Mouse (Mus musculus): ENCODE results near the gene Qrich2. TPM values are rescaled to one million over a fixed set of nuclear protein-coding genes. Genes with fewer than 3 reads are reported as not detected.
"Not testable (repeated sequence)": the region's sequence is repeated elsewhere in the genome, so short reads cannot be mapped to it uniquely, and the experiment has no call there.

Qrich2 gene
- polyA plus RNA-seq, 1 experiment from 2014 or later: 0.32 TPM

DNA sequence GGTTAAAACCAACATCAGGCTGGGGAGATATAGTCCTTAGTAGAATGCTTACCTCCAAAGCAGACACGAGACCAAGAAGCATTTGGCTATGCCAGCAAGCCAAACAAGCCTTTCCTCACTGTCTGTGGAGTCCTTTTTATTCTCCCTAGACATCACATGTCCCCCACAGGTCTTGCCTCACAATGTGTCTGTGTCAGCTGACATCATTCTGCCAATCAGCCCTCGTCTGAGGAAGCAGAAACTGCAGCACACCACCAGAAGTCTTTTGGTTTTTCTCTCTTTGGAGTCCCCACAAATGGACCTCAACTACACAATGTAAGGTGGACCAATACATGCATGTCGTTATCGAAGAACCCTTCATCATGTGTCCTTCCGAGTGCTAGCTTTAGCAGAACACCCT, 49.0 kb downstream of the Qrich2 start:
- Histone ChIP-seq H3K36me3 (ENCODE audit: insufficient read depth, low read length) (no peaks in the 10 kb centered on the region), H3K4me3 (ENCODE audit: low read length) (no peak overlapping the region), H3K27me3 (ENCODE audit: insufficient read depth, low read length) (no peaks in the 10 kb centered on the region), H3K27ac (ENCODE audit: low read length) (no peak overlapping the region), H3K9me3 (ENCODE audit: low read length) (no peaks in the 10 kb centered on the region), H3K9ac (replicated peaks; ENCODE audit: low read length) (no peak overlapping the region), H3K4me1 (ENCODE audit: insufficient read depth, low read length) (peaks cover 21% of the 10 kb centered on the region), H3K4me2 (replicated peaks; ENCODE audit: low read depth, low read length) (no peak overlapping the region)
- ATAC-seq (ENCODE audit: low FRiP score, low TSS enrichment): no peak
- WGBS: 92% methylated on average over 5 of the region's 5 CpGs

DNA sequence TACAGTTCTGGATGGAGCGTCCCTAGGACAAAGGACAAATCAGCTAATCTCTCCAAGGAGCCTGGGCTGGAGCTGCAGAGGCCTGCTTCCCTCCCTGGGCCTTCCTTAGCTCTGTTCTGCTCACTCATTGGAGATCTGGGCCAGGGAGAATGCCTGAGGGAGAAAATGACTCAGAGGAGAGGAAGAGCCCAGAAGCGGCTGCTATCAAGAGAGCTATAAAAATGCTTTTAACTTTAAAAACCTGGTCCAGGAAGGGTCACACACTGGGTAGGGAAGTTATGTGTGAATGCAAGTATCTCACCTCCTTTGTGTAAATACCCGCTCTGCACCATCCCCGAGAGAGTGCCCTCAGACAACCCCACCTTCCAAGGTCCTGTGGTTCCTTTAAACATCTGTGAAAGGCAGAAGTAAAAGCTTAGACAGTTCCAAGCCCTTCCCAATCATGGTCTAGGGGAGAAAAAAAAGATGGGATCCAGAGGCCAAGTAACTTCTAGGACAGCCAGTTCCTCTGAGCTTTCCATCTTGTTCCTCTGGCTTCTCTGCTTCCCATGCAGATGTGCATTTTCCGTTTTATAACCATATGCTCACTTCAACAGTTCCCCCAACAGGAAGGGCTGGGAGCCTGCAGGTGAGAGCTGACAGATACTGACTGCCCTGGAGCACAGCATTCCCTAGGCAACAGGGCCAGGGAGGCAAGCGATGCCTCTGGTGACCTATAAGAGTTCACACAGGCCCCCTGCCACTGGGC, 49.7 kb downstream of the Qrich2 start:
- Histone ChIP-seq H3K27ac (ENCODE audit: low read length) (no peak overlapping the region), H3K9me3 (ENCODE audit: low read length) (no peaks in the 10 kb centered on the region), H3K4me2 (replicated peaks; ENCODE audit: low read depth, low read length) (no peak overlapping the region), H3K27me3 (ENCODE audit: insufficient read depth, low read length) (no peaks in the 10 kb centered on the region), H3K36me3 (ENCODE audit: insufficient read depth, low read length) (no peaks in the 10 kb centered on the region), H3K9ac (replicated peaks; ENCODE audit: low read length) (no peak overlapping the region), H3K4me1 (ENCODE audit: insufficient read depth, low read length) (peaks cover 28% of the 10 kb centered on the region), H3K4me3 (ENCODE audit: low read length) (no peak overlapping the region)
- no peak for ATAC-seq (ENCODE audit: low FRiP score, low TSS enrichment)
- 67% methylated on average over 6 of the region's 6 CpGs for WGBS

DNA sequence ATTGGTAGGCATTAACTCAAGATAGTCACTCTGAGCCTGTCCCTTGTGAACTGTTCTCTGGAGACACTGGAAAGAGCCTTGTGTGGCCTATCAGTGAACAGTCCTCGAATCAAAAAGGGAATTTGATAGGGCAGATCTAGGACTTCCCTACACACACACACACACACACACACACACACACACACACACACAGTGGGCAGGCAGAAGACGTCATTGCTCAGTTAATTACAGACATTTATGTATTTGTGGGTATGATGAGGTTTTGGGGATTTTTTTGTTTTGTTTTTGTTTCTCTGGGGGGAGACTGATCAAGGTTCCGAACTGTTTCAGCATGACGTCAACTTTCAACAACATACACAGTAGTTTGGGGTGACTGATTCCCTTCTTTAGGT, 52.4 kb downstream of the Qrich2 start:
- WGBS: 71% methylated on average over 4 of the region's 4 CpGs
- Histone ChIP-seq H3K36me3 (ENCODE audit: insufficient read depth, low read length) (no peaks in the 10 kb centered on the region), H3K9me3 (ENCODE audit: low read length) (no peaks in the 10 kb centered on the region), H3K27ac (ENCODE audit: low read length) (no peak overlapping the region), H3K9ac (replicated peaks; ENCODE audit: low read length) (peak overlapping the region; percentile 87), H3K4me3 (ENCODE audit: low read length) (peak overlapping the region; percentile 78), H3K4me1 (ENCODE audit: insufficient read depth, low read length) (peaks cover 23% of the 10 kb centered on the region), H3K27me3 (ENCODE audit: insufficient read depth, low read length) (no peaks in the 10 kb centered on the region), H3K4me2 (replicated peaks; ENCODE audit: low read depth, low read length) (peak overlapping the region; percentile 95)
- ATAC-seq (ENCODE audit: low FRiP score, low TSS enrichment): peak; percentile 5; the same call in 1 of the 2 replicates

DNA sequence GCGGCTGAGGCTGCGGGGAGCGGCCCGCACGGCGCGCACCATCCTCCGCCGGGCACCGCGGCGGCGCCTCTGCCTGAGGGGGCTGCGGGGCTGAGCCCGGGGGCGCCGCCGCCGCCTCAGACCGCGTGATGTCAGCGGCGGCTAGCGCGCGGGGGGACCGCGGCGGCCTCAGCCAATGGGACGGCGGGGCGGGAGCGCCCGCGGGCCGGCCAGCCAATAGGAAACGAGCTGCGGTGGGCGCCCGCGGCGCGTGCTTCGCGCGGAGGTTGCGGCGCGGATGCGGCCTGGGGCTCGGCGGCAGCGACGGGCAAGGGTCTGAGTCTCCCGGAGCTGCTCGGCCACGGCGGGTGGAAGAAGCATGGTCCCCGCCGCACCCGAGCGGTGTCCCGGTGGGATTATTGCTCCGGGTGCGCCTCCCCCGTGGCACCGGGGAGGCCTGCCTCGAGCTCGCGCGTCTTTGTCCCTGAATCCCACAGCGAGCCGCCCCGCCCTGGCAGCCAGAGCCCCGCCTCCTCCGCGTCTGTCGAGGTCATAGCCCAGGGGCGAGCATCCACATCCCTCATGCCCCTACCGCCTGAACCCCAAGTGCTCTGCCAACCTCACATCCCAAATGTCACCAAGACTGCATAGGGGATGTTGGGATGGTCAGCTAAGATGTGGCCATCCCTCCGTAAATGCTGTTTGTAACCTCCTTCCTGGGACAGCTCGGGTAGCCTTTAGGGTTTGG, 53.0 kb downstream of the Qrich2 start, which contains the start of gene Rnf157:
TSS of gene Rnf157 (minus strand) at position 129 of the 727 bp plus-strand sequence.
- Histone ChIP-seq H3K4me3 (ENCODE audit: low read length) (peak within 1 kb of the TSS; percentile 78), H3K4me2 (replicated peaks; ENCODE audit: low read depth, low read length) (peak within 1 kb of the TSS; percentile 95), H3K36me3 (ENCODE audit: insufficient read depth, low read length) (no peaks in the 10 kb centered on the region), H3K4me1 (ENCODE audit: insufficient read depth, low read length) (peaks cover 18% of the 10 kb centered on the region; the same call in 1 of the 2 replicates), H3K9me3 (ENCODE audit: low read length) (no peaks in the 10 kb centered on the region), H3K27me3 (ENCODE audit: insufficient read depth, low read length) (no peaks in the 10 kb centered on the region), H3K27ac (ENCODE audit: low read length) (peak within 1 kb of the TSS; percentile 52; the same call in 1 of the 2 replicates), H3K9ac (replicated peaks; ENCODE audit: low read length) (peak within 1 kb of the TSS; percentile 87)
- 3% methylated on average over 47 of the region's 82 CpGs for WGBS
- ATAC-seq (ENCODE audit: low FRiP score, low TSS enrichment): peak; percentile 93

DNA sequence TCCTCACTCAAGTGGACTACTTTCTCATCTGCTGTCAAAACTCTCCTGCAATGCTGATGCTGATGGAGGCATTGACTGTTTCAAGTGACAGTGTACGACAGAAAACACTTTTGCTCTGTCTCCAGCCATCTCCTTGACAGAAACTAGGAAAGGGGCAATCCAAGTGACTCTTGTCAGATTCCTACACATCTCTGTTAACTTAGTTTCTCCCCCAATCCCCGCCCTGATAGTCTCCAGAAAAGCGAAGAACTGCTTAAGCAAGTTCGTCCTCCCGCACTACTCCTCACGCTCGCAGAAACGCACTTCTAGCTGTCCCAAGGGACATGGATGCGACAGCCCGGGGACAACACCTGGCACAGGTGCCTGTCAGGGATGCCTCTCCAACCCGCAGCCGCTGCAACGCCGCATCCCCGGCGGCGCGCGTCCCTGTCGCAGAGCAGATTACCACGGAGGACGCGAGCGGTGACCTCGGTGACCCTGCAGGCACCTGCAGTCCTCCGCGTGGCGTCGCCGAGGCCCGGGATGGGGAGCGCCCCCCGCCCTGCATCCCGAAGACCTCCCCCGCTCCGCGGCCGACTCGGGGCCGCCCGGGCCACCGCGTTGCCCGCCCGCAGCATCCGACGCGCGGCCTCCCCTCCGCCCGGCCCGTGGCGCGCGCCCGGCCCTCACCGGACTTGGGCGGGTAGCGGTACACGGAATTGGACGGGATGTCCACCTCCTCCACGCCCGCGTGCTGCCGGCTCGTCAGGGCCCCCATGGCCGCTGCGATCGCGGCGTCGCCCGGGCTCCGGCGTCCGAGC, 53.8 kb downstream of the Qrich2 start:
- Histone ChIP-seq H3K36me3 (ENCODE audit: insufficient read depth, low read length) (no peaks in the 10 kb centered on the region), H3K4me1 (ENCODE audit: insufficient read depth, low read length) (peaks cover 14% of the 10 kb centered on the region; the same call in 1 of the 2 replicates), H3K9ac (replicated peaks; ENCODE audit: low read length) (peak overlapping the region; percentile 87), H3K27ac (ENCODE audit: low read length) (no peak overlapping the region), H3K27me3 (ENCODE audit: insufficient read depth, low read length) (no peaks in the 10 kb centered on the region), H3K4me2 (replicated peaks; ENCODE audit: low read depth, low read length) (peak overlapping the region; percentile 95), H3K9me3 (ENCODE audit: low read length) (no peaks in the 10 kb centered on the region), H3K4me3 (ENCODE audit: low read length) (peak overlapping the region; percentile 78)
- ATAC-seq (ENCODE audit: low FRiP score, low TSS enrichment): peak; percentile 49
- under 1% methylated on average over 76 of the region's 76 CpGs for WGBS

DNA sequence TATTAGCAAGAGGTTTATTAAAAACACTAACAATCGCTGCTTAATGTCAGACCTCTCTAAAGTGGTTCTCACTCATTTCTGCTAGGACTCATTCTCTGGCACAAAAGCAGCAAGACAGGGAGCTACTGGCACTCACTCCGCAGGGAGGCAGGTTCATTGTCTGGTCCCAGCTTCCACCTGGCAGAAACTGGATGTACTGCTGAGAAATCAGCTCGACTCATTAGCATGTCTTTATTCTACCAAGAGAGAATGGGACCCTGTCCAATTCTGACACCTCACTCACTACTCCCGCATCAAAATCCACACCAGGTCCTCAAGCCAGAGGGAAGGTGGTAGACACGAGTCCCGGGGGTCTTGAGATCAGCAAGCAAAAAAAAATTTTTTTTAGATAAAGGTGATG, 54.5 kb downstream of the Qrich2 start:
- H3K27me3 ChIP-seq (ENCODE audit: insufficient read depth, low read length): no peaks in the 10 kb centered on the region
- H3K36me3 ChIP-seq (ENCODE audit: insufficient read depth, low read length): no peaks in the 10 kb centered on the region
- no peak for ATAC-seq (ENCODE audit: low FRiP score, low TSS enrichment)
- peak overlapping the region; percentile 95 for H3K4me2 ChIP-seq (replicated peaks; ENCODE audit: low read depth, low read length)
- WGBS: 28% methylated on average over 6 of the region's 6 CpGs
- H3K9me3 ChIP-seq (ENCODE audit: low read length): no peaks in the 10 kb centered on the region
- H3K4me1 ChIP-seq (ENCODE audit: insufficient read depth, low read length): peaks cover 14% of the 10 kb centered on the region; the same call in 1 of the 2 replicates
- H3K9ac ChIP-seq (replicated peaks; ENCODE audit: low read length): peak overlapping the region; percentile 87
- H3K27ac ChIP-seq (ENCODE audit: low read length): no peak overlapping the region
- peak overlapping the region; percentile 78 for H3K4me3 ChIP-seq (ENCODE audit: low read length)

DNA sequence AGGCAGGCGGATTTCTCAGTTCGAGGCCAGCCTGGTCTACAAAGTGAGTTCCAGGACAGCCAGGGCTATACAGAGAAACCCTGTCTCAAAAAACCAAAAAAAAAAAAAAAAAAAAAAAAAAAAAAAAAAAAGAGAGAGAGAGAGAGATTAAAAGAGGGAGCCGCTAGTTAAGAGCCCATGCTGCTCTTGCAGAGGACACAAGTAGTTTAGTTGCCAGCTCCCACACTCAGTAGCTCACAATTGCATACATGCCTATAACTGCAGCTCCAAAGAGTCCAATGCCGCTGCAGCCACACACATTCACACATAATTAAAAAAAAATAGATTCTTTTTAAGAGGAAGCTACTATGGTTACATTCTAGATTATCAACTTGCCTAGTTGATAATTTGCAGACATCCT, 55.6 kb downstream of the Qrich2 start:
- WGBS: 94% methylated on average over 4 of the region's 4 CpGs
- H3K4me1 ChIP-seq (ENCODE audit: insufficient read depth, low read length): peaks cover 14% of the 10 kb centered on the region; the same call in 1 of the 2 replicates
- H3K4me3 ChIP-seq (ENCODE audit: low read length); H3K36me3 ChIP-seq (ENCODE audit: insufficient read depth, low read length); H3K27ac ChIP-seq (ENCODE audit: low read length); H3K27me3 ChIP-seq (ENCODE audit: insufficient read depth, low read length); H3K4me2 ChIP-seq (replicated peaks; ENCODE audit: low read depth, low read length); H3K9ac ChIP-seq (replicated peaks; ENCODE audit: low read length); H3K9me3 ChIP-seq (ENCODE audit: low read length); ATAC-seq (ENCODE audit: low FRiP score, low TSS enrichment): not testable (repeated sequence)

DNA sequence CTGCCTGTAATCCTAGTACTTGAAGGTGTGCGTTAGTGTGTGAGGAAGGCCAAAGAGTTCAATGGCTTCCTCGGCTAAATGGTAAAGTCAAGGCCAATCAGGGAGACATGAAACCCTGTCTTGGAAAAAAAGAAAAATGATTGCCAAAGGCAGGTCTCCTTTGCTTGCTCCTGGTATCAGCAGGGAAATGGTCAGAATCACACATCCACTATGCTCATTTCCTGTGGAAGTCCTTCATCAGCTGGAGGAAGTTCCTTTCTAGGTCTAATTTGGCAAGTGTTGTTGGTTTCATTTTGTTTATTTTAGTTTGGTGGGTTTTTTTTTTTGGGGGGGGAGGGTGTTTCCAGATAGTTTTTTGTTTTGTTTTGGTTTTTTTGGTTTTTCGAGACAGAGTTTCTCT, 57.0 kb downstream of the Qrich2 start:
- ATAC-seq (ENCODE audit: low FRiP score, low TSS enrichment): no peak
- Histone ChIP-seq H3K4me3 (ENCODE audit: low read length) (no peak overlapping the region), H3K4me2 (replicated peaks; ENCODE audit: low read depth, low read length) (no peak overlapping the region), H3K9ac (replicated peaks; ENCODE audit: low read length) (no peak overlapping the region), H3K27me3 (ENCODE audit: insufficient read depth, low read length) (no peaks in the 10 kb centered on the region), H3K36me3 (ENCODE audit: insufficient read depth, low read length) (no peaks in the 10 kb centered on the region), H3K27ac (ENCODE audit: low read length) (no peak overlapping the region), H3K9me3 (ENCODE audit: low read length) (no peaks in the 10 kb centered on the region), H3K4me1 (ENCODE audit: insufficient read depth, low read length) (peaks cover 14% of the 10 kb centered on the region; the same call in 1 of the 2 replicates)
- 65% methylated on average over 3 of the region's 3 CpGs for WGBS

DNA sequence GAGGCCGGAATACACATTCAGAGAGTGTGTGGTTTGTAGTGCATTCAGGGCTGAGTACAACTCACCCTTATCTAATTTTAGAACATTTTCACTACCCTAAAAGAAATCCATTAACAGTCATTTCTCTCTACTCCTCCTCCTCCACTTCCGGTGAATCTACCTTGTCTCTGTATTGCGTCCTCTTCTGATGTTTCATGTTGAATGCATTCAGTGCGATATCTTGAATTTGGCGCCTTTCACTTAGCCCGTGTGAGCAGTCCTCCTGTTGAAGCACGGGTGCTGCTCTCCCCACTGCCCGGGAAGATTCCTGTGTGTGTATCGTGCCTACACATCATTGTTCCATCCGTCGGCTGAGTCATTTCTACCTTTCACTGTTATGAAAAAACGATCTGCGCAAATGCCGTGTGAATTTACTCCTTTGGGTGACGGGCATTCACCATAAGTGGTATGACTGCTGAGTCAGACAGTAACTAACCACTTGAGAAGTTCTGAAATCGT, 59.8 kb downstream of the Qrich2 start:
- Histone ChIP-seq H3K9me3 (ENCODE audit: low read length) (no peaks in the 10 kb centered on the region), H3K4me2 (replicated peaks; ENCODE audit: low read depth, low read length) (no peak overlapping the region), H3K36me3 (ENCODE audit: insufficient read depth, low read length) (no peaks in the 10 kb centered on the region), H3K4me3 (ENCODE audit: low read length) (no peak overlapping the region), H3K4me1 (ENCODE audit: insufficient read depth, low read length) (0 out of 2 replicates have a peak, but pooled peaks cover 4% of the 10 kb centered on the region), H3K9ac (replicated peaks; ENCODE audit: low read length) (no peak overlapping the region), H3K27me3 (ENCODE audit: insufficient read depth, low read length) (no peaks in the 10 kb centered on the region), H3K27ac (ENCODE audit: low read length) (no peak overlapping the region)
- 92% methylated on average over 16 of the region's 16 CpGs for WGBS
- ATAC-seq (ENCODE audit: low FRiP score, low TSS enrichment): no peak

Measured in kidney, embryonic 16.5 days (tissue).